Mouse (Mus musculus): Measurements from ENCODE around the gene Xlr3b.
"Not testable (repeated sequence)": the region's sequence is repeated elsewhere in the genome, so short reads cannot be mapped to it uniquely, and the experiment has no call there.

The Xlr3b gene

DNA sequence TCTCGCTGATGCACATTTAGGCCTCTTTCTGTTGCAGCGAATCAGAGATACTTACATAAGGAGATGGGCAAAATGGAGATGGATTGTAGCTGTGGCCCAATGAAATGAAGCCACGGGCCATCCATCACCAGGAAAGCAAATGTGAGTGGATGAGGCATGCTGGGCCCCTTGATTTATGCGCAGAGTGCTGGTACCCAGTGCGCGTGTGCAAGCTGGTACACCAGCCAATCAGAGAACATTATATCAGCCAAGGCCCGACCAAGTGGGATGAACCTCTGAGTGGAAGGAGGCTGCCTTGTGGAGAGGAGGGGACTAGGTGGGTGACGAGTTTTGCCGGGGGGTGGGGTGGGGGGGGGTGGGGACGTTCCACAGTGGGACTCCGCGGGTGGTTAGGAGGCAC lies at the start of gene Xlr3b:
Gene Xlr3b (plus strand): TSS at position 274 of the 400 bp plus-strand sequence.
- peak; percentile 24 for DNase-seq (ENCODE audit: low read depth)

DNA sequence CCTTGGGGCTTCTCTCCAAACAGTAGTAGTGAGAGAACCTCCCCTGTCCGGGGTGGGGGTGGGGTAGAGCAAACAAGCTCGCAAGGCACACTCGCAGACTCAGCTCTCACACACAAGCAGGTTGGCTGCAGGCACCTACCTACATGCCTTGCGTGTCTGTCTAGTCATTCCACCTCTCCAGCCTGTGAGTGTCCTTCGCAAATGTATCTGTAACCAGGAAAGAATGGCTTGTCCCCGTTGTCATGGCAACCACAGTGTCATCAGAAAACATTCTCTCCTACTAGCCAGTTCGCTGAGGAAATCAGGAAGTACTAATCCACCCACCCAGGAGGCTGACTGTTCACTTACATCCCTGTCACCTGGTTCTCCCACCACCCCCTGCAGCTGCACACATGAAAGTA lies 48.8 kb upstream of the Xlr3b start:
- not testable (repeated sequence) for DNase-seq (ENCODE audit: low read depth)

DNA sequence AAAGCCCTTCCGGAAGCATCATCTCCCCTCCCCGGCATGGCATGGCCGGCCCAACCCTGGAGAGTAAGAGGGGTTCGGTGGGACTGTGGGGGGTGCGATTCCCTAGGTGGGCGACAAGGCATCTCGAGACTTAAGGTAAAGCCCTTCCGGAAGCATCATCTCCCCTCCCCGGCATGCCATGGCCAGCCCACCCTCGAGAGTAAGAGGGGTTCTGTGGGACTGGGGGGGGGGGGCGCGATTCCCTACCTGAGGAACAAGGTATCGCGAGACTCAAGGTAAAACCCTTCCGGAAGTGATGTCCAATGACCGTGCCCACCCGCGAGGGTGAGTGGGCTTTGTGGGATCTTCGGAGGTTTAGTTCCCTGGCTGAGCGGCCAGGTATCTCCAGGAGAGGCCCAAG lies 43.5 kb upstream of the Xlr3b start, which contains the start of gene Xlr5b:
Gene Xlr5b (plus strand): TSS at position 301 of the 400 bp plus-strand sequence.
- DNase-seq (ENCODE audit: low read depth) = not testable (repeated sequence)

DNA sequence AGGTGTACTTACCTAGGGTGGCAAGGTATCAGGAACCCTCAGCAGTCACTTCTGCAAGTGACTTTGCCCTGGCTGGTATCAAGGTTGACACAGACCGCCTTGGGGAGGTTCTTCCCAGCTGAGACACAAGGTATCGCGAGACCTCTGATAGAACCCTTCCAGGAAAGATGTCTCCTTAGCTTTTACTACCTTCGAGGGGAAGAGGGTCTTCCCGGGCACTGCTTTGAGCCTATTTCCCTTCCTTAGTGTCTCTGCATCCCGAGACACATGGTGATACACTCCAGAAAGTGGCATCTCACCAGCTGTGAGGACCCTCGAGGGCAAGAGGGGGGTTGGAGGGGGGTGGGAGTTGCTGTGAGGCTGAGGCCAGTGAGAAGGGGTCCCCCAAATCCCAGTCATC lies 42.7 kb upstream of the Xlr3b start, which contains the start of gene DXBay18:
Gene DXBay18 (minus strand): TSS at position 101 of the 400 bp plus-strand sequence.
- not testable (repeated sequence) for DNase-seq (ENCODE audit: low read depth)

DNA sequence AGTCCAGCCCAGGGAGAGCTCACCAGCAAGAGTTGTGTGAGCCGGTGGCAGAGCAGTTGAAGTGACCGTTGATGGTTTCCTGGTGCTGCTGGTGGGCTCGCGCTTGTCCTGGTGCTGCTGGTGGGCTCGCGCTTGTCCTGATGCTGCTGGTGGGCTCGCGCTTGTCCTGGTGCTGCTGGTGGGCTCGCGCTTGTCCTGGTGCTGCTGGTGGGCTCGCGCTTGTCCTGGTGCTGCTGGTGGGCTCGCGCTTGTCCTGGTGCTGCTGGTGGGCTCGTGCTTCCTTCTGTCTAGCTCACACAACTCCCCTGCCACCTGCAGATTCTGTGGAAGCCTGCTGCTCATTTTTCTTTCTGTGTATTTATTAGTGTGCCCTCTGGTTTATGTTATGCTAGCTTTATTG lies 15.1 kb upstream of the Xlr3b start, which contains the start of gene Spin2d:
Gene Spin2d (minus strand): TSS at position 101 of the 400 bp plus-strand sequence.
- not testable (repeated sequence) for DNase-seq (ENCODE audit: low read depth)

GRCm38 (mm10) chrX:73213819-73214564 lies 22.0 kb downstream of the Xlr3b start, which contains the start of gene Xlr4b:
TSS of gene Xlr4b (plus strand) at chrX:73214333.
- DNase-seq (ENCODE audit: low read depth) = peak; percentile 47

DNA sequence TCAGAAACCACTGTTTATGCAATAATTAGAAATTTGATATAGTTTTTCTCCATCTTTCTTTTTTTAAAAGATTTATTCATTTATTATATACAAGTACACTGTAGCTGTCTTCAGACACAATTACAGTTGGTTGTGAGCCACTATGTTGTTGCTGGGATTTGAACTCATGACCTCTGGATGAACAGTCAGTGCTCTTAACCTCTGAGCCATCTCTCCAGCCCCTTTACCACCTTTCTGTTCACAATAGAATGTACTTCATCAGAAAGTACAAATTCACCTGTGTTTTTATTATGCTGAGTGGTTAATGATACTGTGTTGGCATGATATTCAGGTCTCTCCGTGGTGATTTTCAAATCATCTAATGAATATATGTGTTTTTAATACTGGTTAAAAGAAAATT lies 33.4 kb downstream of the Xlr3b start:
- no peak for DNase-seq (ENCODE audit: low read depth)

DNA sequence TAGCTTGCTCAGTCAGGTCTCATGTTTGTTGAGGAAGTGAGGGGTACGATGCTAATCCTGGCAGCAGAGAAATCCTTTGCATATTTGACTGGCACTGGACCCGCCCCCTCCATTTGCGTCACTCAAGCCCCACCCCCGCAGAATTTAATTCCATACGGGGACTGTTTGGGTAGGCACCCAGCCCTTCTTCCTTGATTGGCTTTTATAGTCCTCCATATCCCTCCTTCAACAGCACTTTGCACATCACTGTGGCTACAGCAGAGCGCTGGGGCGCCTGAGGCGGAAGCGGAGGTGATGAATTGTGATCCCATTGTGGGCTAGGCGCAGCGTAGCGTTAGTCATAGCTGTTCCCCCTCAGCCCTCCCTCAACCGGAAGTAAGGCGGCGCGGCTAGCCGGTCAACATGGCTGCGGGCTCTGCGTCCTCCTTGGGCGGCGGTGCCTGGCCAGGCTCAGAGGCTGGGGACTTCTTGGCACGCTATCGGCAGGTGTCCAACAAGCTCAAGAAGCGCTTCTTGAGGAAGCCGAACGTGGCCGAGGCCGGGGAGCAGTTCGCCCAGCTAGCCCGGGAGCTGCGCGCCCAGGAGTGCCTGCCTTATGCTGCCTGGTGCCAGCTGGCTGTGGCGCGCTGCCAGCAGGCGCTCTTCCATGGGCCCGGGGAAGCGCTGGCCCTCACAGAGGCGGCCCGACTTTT lies 36.1 kb downstream of the Xlr3b start, which contains the start of gene F8a:
Gene F8a (plus strand): TSS at position 378 of the 692 bp plus-strand sequence.
- DNase-seq (ENCODE audit: low read depth) = peak; percentile 87

GRCm38 (mm10) chrX:73228606-73229214 lies 36.7 kb downstream of the Xlr3b start:
- DNase-seq (ENCODE audit: low read depth) = peak; percentile 69

DNA sequence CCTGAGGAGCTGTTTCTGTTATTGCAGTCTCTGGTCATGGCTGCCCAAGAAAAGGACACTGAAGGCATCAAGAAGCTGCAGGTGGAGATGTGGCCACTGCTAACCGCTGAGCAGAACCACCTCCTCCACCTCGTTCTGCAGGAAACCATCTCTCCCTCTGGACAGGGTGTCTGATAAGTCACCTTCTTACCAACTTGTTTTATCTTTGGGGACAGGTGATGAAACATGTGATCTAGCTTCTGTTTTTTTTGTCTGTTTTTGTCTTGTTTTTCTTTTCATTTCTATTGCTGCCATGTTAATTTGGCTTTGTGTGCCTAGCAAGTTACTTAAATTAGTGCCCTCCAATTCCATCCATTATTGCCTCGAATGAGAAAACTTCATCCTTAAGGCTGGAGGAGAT lies 37.3 kb downstream of the Xlr3b start:
- no peak for DNase-seq (ENCODE audit: low read depth)

DNA sequence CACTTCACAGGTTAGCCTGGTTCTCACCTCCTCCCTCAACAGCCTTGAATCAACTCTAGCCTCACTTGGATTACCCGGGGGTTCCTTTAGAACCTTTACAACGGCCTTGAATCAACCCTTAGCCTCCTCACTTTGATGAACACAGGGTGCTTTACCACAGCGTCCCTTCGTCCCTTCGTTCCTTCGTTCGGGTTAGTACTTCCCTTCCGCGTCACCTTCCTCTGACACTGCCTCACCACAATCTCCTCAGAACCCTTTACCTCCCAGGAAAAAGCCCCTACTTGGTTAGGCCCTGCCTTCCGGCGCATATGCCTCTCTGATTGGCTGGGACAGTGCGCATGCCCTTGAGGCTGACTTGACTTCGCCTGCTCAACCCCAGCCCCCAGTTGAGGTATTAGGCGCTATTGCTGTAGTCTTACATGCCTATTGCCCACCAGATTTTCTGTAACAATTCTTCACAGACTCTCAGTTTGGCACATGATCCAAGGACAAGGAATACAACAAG lies 50.9 kb downstream of the Xlr3b start, which contains the start of gene Xlr4c:
Gene Xlr4c (minus strand): TSS at position 310 of the 505 bp plus-strand sequence.
- DNase-seq (ENCODE audit: low read depth) = not testable (repeated sequence)

All from induced T-regulatory cell, adult 2 months (primary cell).